Comparison of ENCODE assay signal across 17 mouse cellular contexts in the genomic region with DNA sequence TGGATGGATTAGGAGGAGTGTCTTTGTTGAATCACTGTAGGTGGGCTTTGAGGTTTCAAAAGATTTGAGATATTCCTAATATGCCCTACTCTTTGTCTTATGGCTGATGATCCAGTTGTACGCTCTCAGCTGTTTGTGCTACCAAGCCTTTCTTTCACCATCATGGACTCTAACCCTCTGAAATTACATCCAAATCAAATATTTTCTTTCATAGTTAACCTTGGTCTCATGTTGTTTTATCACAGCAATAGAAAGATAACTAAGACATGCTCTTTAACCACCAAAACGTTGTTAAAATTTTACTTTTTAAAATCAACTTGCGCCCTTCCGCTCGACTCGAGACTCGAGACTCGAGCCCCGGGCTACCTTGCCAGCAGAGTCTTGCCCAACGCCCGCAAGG.
"Had no signal": no experiment of that assay in that cellular context is flagged by ENCODE, and none has a peak within 500 bp of the region (broad histone marks: within the 10 kb centered on the region; RNA-seq: fewer than 3 reads in every experiment).

No protein-coding gene starts in this region.

- H3K9me3 ChIP-seq: neural tube, embryonic 12.5 days; neural tube, embryonic 13.5 days; neural tube, embryonic 15.5 days; stomach, embryonic 15.5 days had no signal

- H3K36me3 ChIP-seq: neural tube, embryonic 12.5 days; neural tube, embryonic 13.5 days; neural tube, embryonic 15.5 days; stomach, embryonic 15.5 days had no signal

- H3K4me3 ChIP-seq: neural tube, embryonic 12.5 days; neural tube, embryonic 13.5 days; neural tube, embryonic 15.5 days; stomach, embryonic 15.5 days had no signal

- H3K27ac ChIP-seq: neural tube, embryonic 12.5 days; neural tube, embryonic 13.5 days; neural tube, embryonic 15.5 days; stomach, embryonic 15.5 days; stomach, postnatal 0 days had no signal

- H3K9ac ChIP-seq: neural tube, embryonic 12.5 days; neural tube, embryonic 13.5 days; neural tube, embryonic 15.5 days; stomach, embryonic 15.5 days had no signal

- H3K27me3 ChIP-seq: neural tube, embryonic 12.5 days; neural tube, embryonic 13.5 days; neural tube, embryonic 15.5 days; stomach, embryonic 15.5 days had no signal

- H3K4me1 ChIP-seq: neural tube, embryonic 12.5 days; neural tube, embryonic 13.5 days; stomach, embryonic 15.5 days had no signal

- DNase-seq: retina, postnatal 1 day; right cerebral cortex, adult 18-20 months; right cerebral cortex, postnatal 14 days; right cerebral cortex, postnatal 25 days; right cerebral cortex, postnatal 4 days; spleen, adult 18-20 months; thymus, adult 18-20 months; thymus, adult 2 months; thymus, postnatal 14 days; thymus, postnatal 25 days; thymus, postnatal 36 days; thymus, postnatal 4 days had no signal
